Mouse (Mus musculus) MEL (cell line): Measurements from ENCODE around the gene Enc1.

Experiments used
- E2F4 ChIP-seq: IDR thresholded peaks from 2 replicates; pipeline ENCODE4 v1.6.1; 2011; ENCODE audit warnings: low read depth, low read length, improper control_type of control experiment, borderline replicate concordance
- ELF1 ChIP-seq: IDR thresholded peaks from 2 replicates; pipeline ENCODE4 v1.6.1; 2014; ENCODE audit warnings: low read depth, mild to moderate bottlenecking, inconsistent platforms, low read length, improper control_type of control experiment, moderate library complexity
- EP300 ChIP-seq, 2 experiments: IDR thresholded peaks; 2 replicates each; pipeline ENCODE4 v1.6.1; 2011; ENCODE audit warnings: improper control_type of control experiment in 2 of 2, low read length in 2 of 2, low read depth in 1 of 2, mild to moderate bottlenecking in 1 of 2
- GATA1 ChIP-seq: IDR thresholded peaks from 2 replicates; pipeline ENCODE4 v1.6.1; 2011; ENCODE audit warnings: low read depth, low read length, improper control_type of control experiment
- MAZ ChIP-seq: IDR thresholded peaks from 2 replicates; pipeline ENCODE4 v1.6.1; 2012; ENCODE audit warnings: low read depth, mild to moderate bottlenecking, inconsistent platforms, low read length, improper control_type of control experiment
- MXI1 ChIP-seq: IDR thresholded peaks from 2 replicates; pipeline ENCODE4 v1.6.1; 2011; ENCODE audit warnings: mild to moderate bottlenecking, low read depth, low read length, improper control_type of control experiment
- MYC ChIP-seq: IDR thresholded peaks from 2 replicates; pipeline ENCODE4 v1.6.1; 2011; ENCODE audit warnings: low read depth, mild to moderate bottlenecking, low read length, improper control_type of control experiment, moderate library complexity
- NRF1 ChIP-seq: IDR thresholded peaks from 2 replicates; pipeline ENCODE4 v1.6.1; 2014; ENCODE audit warnings: low read depth, mild to moderate bottlenecking, inconsistent platforms, low read length, improper control_type of control experiment, moderate library complexity; ENCODE audit not compliant: poor library complexity, insufficient read depth, severe bottlenecking
- POLR2A ChIP-seq, 2 experiments: IDR thresholded peaks; 2 replicates each; pipeline ENCODE4 v1.6.1; 2011 to 2012; ENCODE audit warnings: low read length in 2 of 2, mild to moderate bottlenecking in 2 of 2, control low read depth in 1 of 2, improper control_type of control experiment in 1 of 2, low read depth in 1 of 2, moderate library complexity in 1 of 2; ENCODE audit not compliant: control insufficient read depth in 1 of 2, insufficient read depth in 1 of 2, poor library complexity in 1 of 2
- TAL1 ChIP-seq: IDR thresholded peaks from 2 replicates; pipeline ENCODE4 v1.6.1; 2012; ENCODE audit warnings: mild to moderate bottlenecking, inconsistent platforms, low read length, moderate library complexity, mixed read lengths
- USF1 ChIP-seq: IDR thresholded peaks from 2 replicates; pipeline ENCODE4 v1.6.1; 2014; ENCODE audit warnings: low read depth, mild to moderate bottlenecking, inconsistent platforms, low read length, improper control_type of control experiment, moderate library complexity
- ZMIZ1 ChIP-seq: IDR thresholded peaks from 2 replicates; pipeline ENCODE4 v1.6.1; 2012; ENCODE audit warnings: low read depth, mild to moderate bottlenecking, inconsistent platforms, low read length, improper control_type of control experiment, moderate library complexity

DNA sequence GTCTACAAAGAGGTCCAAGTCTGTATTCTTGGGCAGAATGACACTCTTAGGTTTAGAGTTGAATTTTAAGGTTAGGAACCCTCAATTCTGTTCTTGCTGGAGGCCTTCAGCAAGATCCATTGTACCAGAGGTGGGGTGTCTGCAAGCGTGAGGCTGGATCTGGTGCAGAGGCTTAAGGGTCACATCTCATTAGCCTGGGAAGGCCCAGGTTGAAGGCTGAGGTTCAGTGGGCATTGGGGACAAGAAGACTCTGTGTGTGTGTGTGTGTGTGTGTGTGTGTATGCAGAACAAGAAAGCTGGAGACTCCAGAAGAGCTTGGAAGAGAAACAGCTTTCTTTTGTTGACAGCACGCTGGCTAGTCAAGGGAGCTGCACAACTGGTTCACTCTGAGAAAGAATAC lies 34.9 kb upstream of the Enc1 start:
- TF ChIP-seq NRF1 (no peak), MAZ (no peak), GATA1 (no peak), MYC (no peak), USF1 (no peak), EP300 (IDR thresholded peaks at IDR 0.05; ENCODE audit: low read depth in 1 of 2, low read length in 2 of 2) (no peak), ZMIZ1 (no peak), ELF1 (no peak), POLR2A (IDR thresholded peaks at IDR 0.05; ENCODE audit: control insufficient read depth in 1 of 2, insufficient read depth in 1 of 2, low read depth in 1 of 2, low read length in 2 of 2, poor library complexity in 1 of 2) (no peak), TAL1 (no peak), MXI1 (no peak), E2F4 (no peak)
